Mouse (Mus musculus) spleen, postnatal 4 days (tissue): ENCODE data around the gene Slc6a17.

ENCODE experiments used
- DNase-seq, 2 experiments: peaks; one replicate each; pipeline ENCODE4 v3.0.0; 2022; ENCODE audit warnings: low spot score in 2 of 2

The Slc6a17 gene

DNA sequence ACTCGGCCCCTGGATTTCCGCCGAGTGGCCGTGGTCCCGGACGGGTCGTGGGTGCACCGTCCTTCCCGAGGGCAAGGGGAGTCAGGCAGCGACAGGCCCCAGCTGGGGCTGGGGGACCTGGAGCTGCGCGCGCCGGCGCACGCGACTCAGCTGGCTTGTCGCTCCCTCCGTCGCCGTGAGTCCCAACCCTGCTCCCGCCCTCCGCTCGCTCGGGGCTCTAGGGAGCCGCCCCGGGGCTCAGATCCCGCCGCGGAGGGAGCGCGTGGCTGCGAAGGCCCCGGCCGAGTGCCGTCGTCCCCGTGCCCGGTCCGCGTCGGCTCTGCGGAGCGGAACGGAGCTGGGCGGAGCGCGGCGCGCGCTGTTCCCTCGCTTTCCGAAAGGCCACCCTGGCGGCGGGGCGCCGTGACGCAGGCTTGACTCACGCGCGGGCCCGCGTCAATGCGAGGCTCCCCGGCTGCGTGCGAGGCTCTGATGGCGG, at the start of gene Slc6a17:
TSS of gene Slc6a17 (minus strand) at position 388 of the 478 bp plus-strand sequence.
- peak in 1 of 2 experiments; percentile 62 for DNase-seq

GRCm38 (mm10) chr3:107565331-107565730, 47.5 kb upstream of the Slc6a17 start:
- no peak for DNase-seq

GRCm38 (mm10) chr3:107563880-107564279, 46.1 kb upstream of the Slc6a17 start:
- DNase-seq: no peak

GRCm38 (mm10) chr3:107562591-107562990, 44.8 kb upstream of the Slc6a17 start:
- no peak for DNase-seq

DNA sequence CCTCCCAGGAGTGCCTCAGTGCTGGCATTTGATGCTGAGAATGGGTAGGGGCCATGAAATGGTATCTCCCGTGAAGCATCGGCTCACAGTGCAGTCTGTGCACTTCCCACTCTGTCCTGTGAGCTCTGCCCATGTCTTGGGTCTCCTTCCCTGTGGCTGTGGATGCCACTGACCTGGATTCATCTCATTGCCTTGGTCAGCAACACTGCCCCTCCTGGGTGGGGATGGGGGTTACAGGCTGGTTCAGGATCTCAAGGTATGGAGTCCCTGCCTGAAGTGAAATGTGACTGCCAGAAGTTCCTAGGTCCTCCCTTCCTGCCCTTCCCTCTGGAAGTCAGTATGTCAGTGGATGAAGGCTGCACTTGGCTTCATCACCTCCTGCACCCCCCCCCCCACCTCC, 44.3 kb upstream of the Slc6a17 start:
- DNase-seq: no peak

DNA sequence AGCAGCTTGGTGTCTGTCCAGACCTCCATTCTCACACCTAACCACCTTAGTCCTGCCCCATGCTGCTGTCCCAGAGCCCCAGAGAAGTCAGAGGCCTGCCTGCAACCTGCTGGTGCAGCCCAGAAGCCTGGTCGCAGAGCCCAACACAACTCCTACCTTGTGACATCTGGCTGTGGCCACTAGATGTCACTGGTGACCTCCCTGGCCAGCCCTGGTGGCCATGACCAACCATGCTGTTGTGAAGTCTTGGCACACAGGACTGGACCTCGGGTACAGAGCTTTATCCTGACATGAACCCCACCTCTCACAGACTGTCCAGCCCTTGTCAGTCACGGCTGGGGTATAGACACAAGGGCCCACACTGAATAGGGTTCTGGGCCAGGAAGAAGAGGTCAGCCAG, 41.4 kb upstream of the Slc6a17 start:
- DNase-seq: peak; percentile 20 to 69

- no peak for DNase-seq
These were observed 40.9 kb upstream of the Slc6a17 start for GRCm38 (mm10) chr3:107558740-107559139.

DNA sequence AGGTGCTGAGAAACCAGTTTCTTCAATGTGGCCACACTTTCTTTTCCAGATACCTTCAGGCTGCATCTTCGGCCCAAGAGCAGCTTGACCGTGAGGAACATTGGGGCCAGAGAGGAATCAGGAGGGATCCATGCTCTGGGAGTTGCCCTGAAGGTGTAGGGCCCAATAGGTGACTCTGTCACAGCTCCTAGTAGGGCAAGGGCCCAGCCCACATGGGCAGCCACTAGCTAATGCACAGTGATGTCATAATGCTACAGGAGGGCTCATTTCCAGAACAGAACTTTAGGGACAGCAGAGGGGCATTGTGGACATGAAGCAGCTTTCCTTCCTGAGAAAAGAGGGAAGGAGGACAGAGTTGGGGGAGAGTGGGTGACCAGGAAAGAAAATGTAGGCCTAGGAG, 37.0 kb upstream of the Slc6a17 start, which contains the start of gene Ubl4b:
TSS of gene Ubl4b (minus strand) at position 232 of the 400 bp plus-strand sequence.
- DNase-seq: no peak

DNA sequence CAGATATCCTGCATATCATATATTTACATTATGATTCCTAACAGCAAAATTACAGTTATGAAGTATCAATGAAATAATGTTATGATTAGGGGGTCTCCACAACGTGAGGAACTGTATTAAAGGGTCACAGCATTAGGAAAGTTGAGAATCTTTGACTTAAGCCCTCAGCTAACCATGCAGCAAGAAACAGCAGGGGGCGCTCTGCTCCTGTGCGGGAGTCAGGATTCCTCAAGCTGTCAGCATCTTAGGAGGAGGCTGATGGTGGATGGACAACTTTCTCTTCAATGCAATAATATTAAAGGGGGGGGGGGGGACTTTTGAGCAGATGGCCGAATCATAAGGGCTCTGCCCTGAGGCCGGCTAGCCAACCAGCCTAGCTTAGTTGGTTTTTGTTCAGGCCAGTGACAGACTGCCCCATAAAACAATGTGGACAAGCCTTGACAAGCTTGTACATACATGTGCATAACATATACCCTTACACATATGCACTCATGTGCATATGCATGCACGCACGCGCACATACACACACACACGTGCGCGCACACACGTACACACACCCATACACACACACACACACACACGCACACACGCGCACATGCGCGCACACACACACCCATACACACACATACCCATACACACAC, 32.7 kb upstream of the Slc6a17 start:
- DNase-seq: peak; percentile 27 to 74

GRCm38 (mm10) chr3:107546956-107547355, 29.1 kb upstream of the Slc6a17 start:
- DNase-seq: no peak

GRCm38 (mm10) chr3:107545716-107546412, 28.0 kb upstream of the Slc6a17 start:
- no peak for DNase-seq

DNA sequence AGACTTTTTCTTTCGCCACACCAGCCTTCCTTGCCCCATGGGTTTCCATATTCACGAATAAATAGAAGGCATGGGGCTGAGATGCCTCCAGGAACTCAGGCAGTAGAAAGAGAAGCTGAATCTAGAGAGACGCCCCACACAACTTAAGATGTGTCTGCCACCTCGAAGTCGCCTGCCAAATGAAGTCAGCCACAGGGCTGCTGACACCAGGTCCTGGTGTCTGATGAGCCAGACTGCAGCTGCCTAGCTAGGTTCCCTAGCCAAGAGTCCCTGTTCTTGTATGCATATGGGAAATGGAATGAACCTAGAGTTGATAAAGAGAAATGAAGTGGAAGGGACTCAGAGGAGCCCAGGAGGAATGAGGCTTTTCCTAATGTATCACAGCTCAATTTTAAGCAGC, 27.5 kb upstream of the Slc6a17 start:
- no peak for DNase-seq

GRCm38 (mm10) chr3:107543158-107544080, 25.6 kb upstream of the Slc6a17 start:
- no peak for DNase-seq

DNA sequence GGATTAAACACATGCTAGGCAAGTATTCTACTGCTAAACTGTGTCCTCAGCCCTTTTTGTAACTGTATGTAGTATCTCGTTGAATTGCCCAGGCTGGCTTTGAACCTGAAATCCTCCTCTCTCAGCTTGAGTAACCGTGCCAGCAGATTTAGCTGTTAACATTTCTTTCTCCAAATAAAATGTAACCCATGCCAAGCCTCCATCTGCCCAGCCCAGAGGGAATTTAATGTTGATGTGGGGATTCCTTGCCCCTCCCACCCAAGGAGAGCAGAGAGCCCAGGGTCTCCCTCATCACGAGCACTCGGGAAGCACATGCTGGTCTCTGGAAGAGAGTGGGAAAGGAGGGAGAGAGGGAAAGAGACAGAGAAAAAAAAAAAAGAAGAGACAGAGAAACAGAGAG, 24.8 kb upstream of the Slc6a17 start:
- no peak for DNase-seq

DNA sequence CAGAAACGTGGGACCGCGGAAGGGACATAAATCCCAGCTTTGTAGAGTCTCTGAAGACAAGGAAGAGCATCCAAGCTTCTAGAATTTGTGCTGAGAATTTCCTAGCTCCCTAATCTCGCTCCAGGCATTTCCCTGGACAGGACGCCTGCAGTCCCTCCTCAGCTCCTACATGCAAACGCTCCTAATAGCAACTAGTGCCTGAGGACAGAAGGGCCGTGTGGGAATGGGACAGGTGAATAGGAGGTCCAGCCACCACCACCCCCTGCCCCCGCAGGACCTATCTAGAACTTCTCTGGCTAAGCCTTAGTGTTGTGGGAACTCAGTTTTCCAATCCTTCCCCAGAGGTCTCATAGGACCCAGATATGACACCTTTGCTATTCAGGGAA, 19.7 kb upstream of the Slc6a17 start:
- DNase-seq: no peak

DNA sequence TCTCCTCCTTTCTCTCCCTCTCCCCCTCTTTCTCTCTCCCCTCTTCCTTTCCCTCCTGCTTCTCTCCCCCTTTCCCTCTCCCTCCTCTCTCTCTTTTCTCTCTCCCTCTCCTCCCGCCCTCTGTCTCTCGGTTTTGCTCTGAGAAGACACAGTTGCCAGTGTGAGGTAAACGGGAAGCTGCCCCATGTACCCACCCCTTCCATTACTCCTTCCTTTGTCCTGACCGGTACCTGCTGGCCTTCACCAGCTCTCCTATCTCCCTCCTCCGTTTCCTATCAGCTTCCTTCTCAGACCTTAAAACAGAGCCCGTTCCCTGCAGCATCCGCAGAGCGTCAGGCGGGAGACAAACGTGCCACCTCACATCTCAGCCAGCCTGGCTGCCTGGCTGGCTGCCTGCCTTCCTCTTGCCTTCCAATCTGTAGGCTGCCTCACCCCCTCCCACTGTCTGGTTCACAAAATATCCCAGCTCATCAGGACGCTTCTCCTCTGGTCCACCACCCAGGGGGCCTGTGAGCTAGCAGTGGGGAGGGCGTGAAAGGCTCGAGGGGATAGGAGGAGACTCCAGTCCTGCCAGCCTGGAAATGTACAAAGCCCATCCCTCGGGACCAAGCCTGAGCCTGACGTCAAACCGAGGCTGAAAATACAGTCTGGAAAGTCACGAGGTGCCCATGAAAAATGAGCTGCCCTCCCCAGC, 19.1 kb upstream of the Slc6a17 start:
- DNase-seq: no peak

GRCm38 (mm10) chr3:107534951-107535350, 17.1 kb upstream of the Slc6a17 start:
- DNase-seq: no peak

GRCm38 (mm10) chr3:107533532-107533931, 15.7 kb upstream of the Slc6a17 start:
- no peak for DNase-seq

GRCm38 (mm10) chr3:107530581-107530980, 12.8 kb upstream of the Slc6a17 start:
- DNase-seq: no peak

- DNase-seq: no peak
These were observed 11.4 kb upstream of the Slc6a17 start for GRCm38 (mm10) chr3:107529182-107529581.

- DNase-seq: no peak
These were observed 10.7 kb upstream of the Slc6a17 start for GRCm38 (mm10) chr3:107528401-107529118.
